9 mouse cellular contexts compared by ENCODE assay signal in genomic region chr9:89910741-89911444, GRCm38 (mm10). TPM values are rescaled to one million over a fixed set of nuclear protein-coding genes. Genes with fewer than 3 reads are reported as not detected.
DNase-seq lines count a peak whose midpoint lies in the region; ATAC-seq lines count a peak whose summit lies in the region.
"Had no signal": no experiment of that assay in that cellular context is flagged by ENCODE, and none has a peak within 500 bp of the region (broad histone marks: within the 10 kb centered on the region; RNA-seq: fewer than 3 reads in every experiment).

No protein-coding gene starts in this region.

- no peaks in the 10 kb centered on the region for H3K9me3 ChIP-seq in kidney, embryonic 16.5 days (ENCODE audit: low read length)
- H3K9me3 ChIP-seq in forebrain, embryonic 14.5 days (replicated peaks; ENCODE audit: control insufficient read depth, low read length) = no peaks in the 10 kb centered on the region

- ATAC-seq in kidney, embryonic 16.5 days (ENCODE audit: low FRiP score, low TSS enrichment) = no peak
- ATAC-seq in forebrain, embryonic 14.5 days = 0 out of 2 replicates have a peak, but pooled peaks have one; percentile 13
- no peak for ATAC-seq in inflammation-experienced regulatory T-cells, adult 6 months
- no peak for ATAC-seq in activated CD4-positive, CD25-positive, alpha-beta regulatory T cell, adult 4 months

- H3K27ac ChIP-seq in kidney, embryonic 16.5 days (ENCODE audit: low read length) = no peak overlapping the region
- H3K27ac ChIP-seq in forebrain, embryonic 14.5 days (ENCODE audit: low read depth, low read length) = no peak overlapping the region
- H3K27ac ChIP-seq: liver, embryonic 14.5 days had no signal

- H3K9ac ChIP-seq in kidney, embryonic 16.5 days (replicated peaks; ENCODE audit: low read length) = no peak overlapping the region
- H3K9ac ChIP-seq in forebrain, embryonic 14.5 days (ENCODE audit: low read length) = peak overlapping the region; percentile 46; the same call in 1 of the 2 replicates
- H3K9ac ChIP-seq: liver, embryonic 14.5 days had no signal

- WGBS in kidney, embryonic 16.5 days = 2% methylated on average over 34 of the region's 34 CpGs
- WGBS in forebrain, embryonic 14.5 days = under 1% methylated on average over 34 of the region's 34 CpGs

- no peaks in the 10 kb centered on the region for H3K36me3 ChIP-seq in kidney, embryonic 16.5 days (ENCODE audit: insufficient read depth, low read length)
- H3K36me3 ChIP-seq in forebrain, embryonic 14.5 days (ENCODE audit: control insufficient read depth, insufficient read depth, low read length) = no peaks in the 10 kb centered on the region

- DNase-seq in kidney, adult 18-20 months = no peak
- DNase-seq in cerebellum, postnatal 14 days = peak; percentile 39 to 42
- DNase-seq in forebrain, embryonic 14.5 days (ENCODE audit: low spot score) = peak; percentile 30
- peak; percentile 49 for DNase-seq in mesoderm, embryonic 11.5 days (ENCODE audit: low read depth, low spot score)
- DNase-seq in gastrocnemius, postnatal 25 days = no peak

- H3K4me2 ChIP-seq in kidney, embryonic 16.5 days (replicated peaks; ENCODE audit: low read depth, low read length) = peak overlapping the region; percentile 61
- H3K4me2 ChIP-seq in forebrain, embryonic 14.5 days (ENCODE audit: low read length) = peak overlapping the region; percentile 89

- H3K4me3 ChIP-seq in kidney, embryonic 16.5 days (ENCODE audit: low read length) = peak overlapping the region; percentile 17
- H3K4me3 ChIP-seq in forebrain, embryonic 14.5 days (ENCODE audit: low read depth, low read length) = peak overlapping the region; percentile 46

- peaks cover 26% of the 10 kb centered on the region for H3K4me1 ChIP-seq in kidney, embryonic 16.5 days (ENCODE audit: insufficient read depth, low read length)
- H3K4me1 ChIP-seq in forebrain, embryonic 14.5 days (ENCODE audit: control insufficient read depth, insufficient read depth, low read length) = peaks cover 9% of the 10 kb centered on the region; the same call in 1 of the 2 replicates

- peaks cover 92% of the 10 kb centered on the region for H3K27me3 ChIP-seq in kidney, embryonic 16.5 days (ENCODE audit: insufficient read depth, low read length)
- peaks cover 62% of the 10 kb centered on the region for H3K27me3 ChIP-seq in forebrain, embryonic 14.5 days (replicated peaks; ENCODE audit: control insufficient read depth, insufficient read depth, low read length)

RNA-seq across cellular contexts. Expression of gene Rasgrf1, which starts 1.2 kb away (rescaled TPM):
- 0.20 TPM in 1 of 2 replicates, not detected in the other for polyA plus RNA-seq in kidney, embryonic 16.5 days (2015; fragmentation: Nextera tagmentation; extraction: Ambion mirVana)
- polyA plus RNA-seq in forebrain, embryonic 14.5 days (2014; fragmentation: Nextera tagmentation; extraction: Ambion mirVana) = 3.8 and 7.2 TPM in 2 replicates
- polyA plus RNA-seq in inflammation-experienced regulatory T-cells, adult 6 months (2017; shearing (Covaris generic)) = under 1 TPM in 2 of 3 experiments, not detected in 1; 0.30 to 0.47 TPM
- total RNA-seq in gastrocnemius, postnatal 25 days (2021) = not detected
- polyA plus RNA-seq in activated CD4-positive, CD25-positive, alpha-beta regulatory T cell, adult 4 months (2017; shearing (Covaris generic)) = not detected

Comparison
In these comparisons a context has a peak if more than half of its experiments do, and no peak if none do; other contexts are left out.
1. DNase-seq: peak in cerebellum, postnatal 14 days (2 of 2), forebrain, embryonic 14.5 days (single experiment) and mesoderm, embryonic 11.5 days (single experiment); none in kidney, adult 18-20 months (single experiment) and gastrocnemius, postnatal 25 days (single experiment).